Mouse (Mus musculus) limb, embryonic 11.5 days (tissue): Measurements from ENCODE around the gene Nell1. TPM values are rescaled to one million over a fixed set of nuclear protein-coding genes. Genes with fewer than 3 reads are reported as not detected.

Experiments used
- ATAC-seq: fragments of 200-750 bp; cut with Nextera tagmentation; 2 replicates; pipeline ENCODE4 v1.8.0; 2017; ENCODE audit warnings: low read depth; ENCODE audit not compliant: insufficient number of reproducible peaks, low FRiP score, low TSS enrichment
- DNase-seq: peaks from one replicate; pipeline ENCODE4 v3.0.0-alpha.2; 2015; ENCODE audit warnings: low spot score
- H3K27ac ChIP-seq: fragments of 300-500 bp; sonication (generic); replicated peaks from 2 replicates; pipeline ENCODE4 v1.5.1; 2014; ENCODE audit warnings: low read depth, mild to moderate bottlenecking, low read length
- H3K27me3 ChIP-seq: fragments of 300-500 bp; sonication (generic); 2 replicates; pipeline ENCODE4 v1.6.1; 2014; ENCODE audit warnings: mild to moderate bottlenecking, low read length, mixed read lengths; ENCODE audit not compliant: control insufficient read depth, insufficient read depth
- H3K36me3 ChIP-seq: fragments of 300-500 bp; sonication (generic); 2 replicates; pipeline ENCODE4 v1.6.1; 2014; ENCODE audit warnings: mild to moderate bottlenecking, low read length, moderate library complexity, mixed read lengths; ENCODE audit not compliant: control insufficient read depth, insufficient read depth
- H3K4me1 ChIP-seq: fragments of 300-500 bp; sonication (generic); 2 replicates; pipeline ENCODE4 v1.6.1; 2014; ENCODE audit warnings: low read length, mixed read lengths; ENCODE audit not compliant: control insufficient read depth, insufficient read depth
- H3K4me2 ChIP-seq: fragments of 300-500 bp; sonication (generic); 2 replicates; pipeline ENCODE4 v1.6.1; 2014; ENCODE audit warnings: low read depth, mild to moderate bottlenecking, moderate library complexity; ENCODE audit not compliant: severe bottlenecking
- H3K4me3 ChIP-seq: fragments of 300-500 bp; sonication (generic); 2 replicates; pipeline ENCODE4 v1.5.1; 2014; ENCODE audit warnings: low read depth, low read length
- H3K9ac ChIP-seq: fragments of 300-500 bp; sonication (generic); 2 replicates; pipeline ENCODE4 v1.6.1; 2014; ENCODE audit warnings: mild to moderate bottlenecking, low read length
- H3K9me3 ChIP-seq: fragments of 300-500 bp; sonication (generic); 2 replicates; pipeline ENCODE4 v1.6.1; 2016; ENCODE audit warnings: low read length; ENCODE audit not compliant: control insufficient read depth
- WGBS: fragments of 180-500 bp; shearing (Covaris S2); extraction: QIAGEN DNeasy Blood & Tissue Kit; methylation state at CpG from one replicate; pipeline ENCODE4 v1.1.7; 2014; 5-methylcytosine and 5-hydroxymethylcytosine counted together
- polyA plus RNA-seq: library from polyadenylated mRNA; unstranded; fragments of >200 nt; fragmentation: Nextera tagmentation; extraction: Ambion mirVana; gene quantifications from 2 replicates; pipeline ENCODE4 v1.2.1, GENCODE M21; 2014

The Nell1 gene
- polyA plus RNA-seq, 1 experiment from 2014 or later, result 0.65 TPM

DNA sequence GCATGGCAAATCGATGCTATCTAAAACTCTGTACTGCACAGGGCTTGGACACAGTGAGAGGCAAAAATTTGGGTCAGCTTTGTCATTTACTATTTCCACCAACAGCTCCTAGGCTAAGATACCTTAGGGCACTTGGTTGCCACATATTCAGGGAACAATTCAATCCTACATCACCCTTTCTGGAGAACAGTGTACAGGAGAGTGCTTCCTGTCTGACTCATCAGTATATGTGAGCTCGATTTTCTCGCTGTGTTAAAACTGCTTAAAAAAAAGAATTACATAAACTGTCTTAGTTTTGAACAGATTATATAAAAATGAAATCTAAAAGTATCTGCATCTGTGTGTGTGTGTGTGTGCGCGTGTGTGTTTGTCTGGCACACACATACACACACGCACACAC is 211.6 kb downstream of the Nell1 start:
- H3K36me3 ChIP-seq, result no peaks in the 10 kb centered on the region
- no peak overlapping the region for H3K4me3 ChIP-seq
- no peak overlapping the region for H3K4me2 ChIP-seq
- no peaks in the 10 kb centered on the region for H3K9me3 ChIP-seq
- ATAC-seq (no peak), DNase-seq (no peak)
- no peaks in the 10 kb centered on the region for H3K27me3 ChIP-seq
- no peak overlapping the region for H3K9ac ChIP-seq
- no peak overlapping the region for H3K27ac ChIP-seq
- H3K4me1 ChIP-seq, result no peaks in the 10 kb centered on the region
- 93% methylated on average over 6 of the region's 6 CpGs for WGBS

DNA sequence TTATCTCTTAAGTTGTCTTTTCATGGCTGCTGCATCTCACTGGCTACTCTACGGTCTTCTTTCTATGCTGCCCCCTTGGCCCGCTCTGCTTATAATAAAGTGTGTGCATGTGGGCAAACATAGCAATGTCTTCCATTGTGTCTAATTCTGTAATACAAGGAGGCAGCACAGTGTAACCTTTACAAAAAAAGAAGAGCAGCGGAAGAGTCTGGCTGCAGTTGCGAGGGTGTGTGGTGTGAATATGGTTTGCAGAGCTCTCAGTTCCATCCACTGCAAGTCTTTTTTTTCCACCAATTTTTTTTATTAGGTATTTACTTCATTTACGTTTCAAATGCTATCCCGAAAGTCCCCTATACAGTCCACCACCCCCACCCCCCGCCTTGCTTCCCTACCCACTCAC is 219.3 kb downstream of the Nell1 start:
- no peaks in the 10 kb centered on the region for H3K36me3 ChIP-seq
- WGBS, result 91% methylated on average over 7 of the region's 7 CpGs
- no peak for ATAC-seq

DNA sequence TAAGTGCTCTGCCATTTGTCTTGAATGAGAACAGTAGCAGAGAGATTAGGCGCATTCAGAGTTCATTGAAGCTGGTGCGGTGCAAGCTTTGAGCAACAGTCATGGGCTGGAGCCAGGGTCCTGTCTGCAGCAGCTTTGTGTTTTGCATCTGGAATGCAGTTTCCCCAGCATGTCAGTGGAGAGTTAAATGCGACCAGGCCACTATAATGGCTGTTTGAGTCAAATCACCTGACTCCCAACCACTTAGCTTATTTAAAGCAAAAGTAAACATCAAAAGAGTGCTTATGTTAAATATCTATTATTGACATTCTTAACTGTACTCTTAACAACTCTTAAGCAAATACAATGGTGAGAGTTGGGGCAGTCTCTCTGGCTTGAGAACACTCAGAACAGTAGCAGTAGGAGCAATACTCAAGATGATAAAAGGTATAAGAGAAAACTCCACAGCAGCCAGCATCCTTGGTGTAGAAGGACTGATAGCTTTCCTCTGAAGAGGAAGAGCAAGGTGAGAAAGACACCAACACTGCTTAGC is 220.5 kb downstream of the Nell1 start:
- Histone ChIP-seq H3K4me1 (no peaks in the 10 kb centered on the region), H3K27me3 (no peaks in the 10 kb centered on the region), H3K4me3 (no peak overlapping the region), H3K9ac (no peak overlapping the region), H3K4me2 (no peak overlapping the region), H3K27ac (no peak overlapping the region), H3K36me3 (no peaks in the 10 kb centered on the region), H3K9me3 (no peaks in the 10 kb centered on the region)
- WGBS, result 68% methylated on average over 3 of the region's 3 CpGs
- no peak for ATAC-seq
- DNase-seq, result no peak

More for the DNA sequence above, 219.3 kb downstream of the Nell1 start:
- DNase-seq, result no peak
- H3K27ac ChIP-seq, result no peak overlapping the region
- no peaks in the 10 kb centered on the region for H3K27me3 ChIP-seq
- no peaks in the 10 kb centered on the region for H3K4me1 ChIP-seq
- no peak overlapping the region for H3K4me3 ChIP-seq
- H3K9ac ChIP-seq, result no peak overlapping the region
- H3K9me3 ChIP-seq, result no peaks in the 10 kb centered on the region
- no peak overlapping the region for H3K4me2 ChIP-seq

DNA sequence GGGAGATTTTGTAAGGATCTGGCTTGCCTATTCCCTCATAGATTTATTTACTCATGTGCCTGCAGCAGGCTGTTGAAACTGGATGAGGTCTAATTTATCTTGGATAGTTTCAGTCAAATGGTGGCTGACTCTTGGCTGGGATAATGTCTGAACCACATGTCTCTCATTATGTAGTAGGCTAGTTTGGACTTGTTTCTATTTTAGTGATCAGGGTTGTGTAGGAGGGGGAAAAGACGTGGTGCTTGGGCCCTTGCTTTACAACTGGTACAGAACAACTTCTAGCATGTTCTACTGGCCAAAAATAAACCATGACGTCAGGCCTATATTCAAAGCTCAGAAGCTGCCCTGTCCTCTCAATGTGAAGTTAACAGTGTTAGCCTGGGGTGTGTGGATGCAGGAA is 230.6 kb downstream of the Nell1 start:
- DNase-seq, result no peak
- Histone ChIP-seq H3K36me3 (no peaks in the 10 kb centered on the region), H3K9ac (no peak overlapping the region), H3K4me3 (no peak overlapping the region), H3K27ac (no peak overlapping the region), H3K4me2 (no peak overlapping the region), H3K4me1 (no peaks in the 10 kb centered on the region), H3K9me3 (no peaks in the 10 kb centered on the region), H3K27me3 (no peaks in the 10 kb centered on the region)
- no peak for ATAC-seq
- 39% methylated on average over 2 of the region's 2 CpGs for WGBS

DNA sequence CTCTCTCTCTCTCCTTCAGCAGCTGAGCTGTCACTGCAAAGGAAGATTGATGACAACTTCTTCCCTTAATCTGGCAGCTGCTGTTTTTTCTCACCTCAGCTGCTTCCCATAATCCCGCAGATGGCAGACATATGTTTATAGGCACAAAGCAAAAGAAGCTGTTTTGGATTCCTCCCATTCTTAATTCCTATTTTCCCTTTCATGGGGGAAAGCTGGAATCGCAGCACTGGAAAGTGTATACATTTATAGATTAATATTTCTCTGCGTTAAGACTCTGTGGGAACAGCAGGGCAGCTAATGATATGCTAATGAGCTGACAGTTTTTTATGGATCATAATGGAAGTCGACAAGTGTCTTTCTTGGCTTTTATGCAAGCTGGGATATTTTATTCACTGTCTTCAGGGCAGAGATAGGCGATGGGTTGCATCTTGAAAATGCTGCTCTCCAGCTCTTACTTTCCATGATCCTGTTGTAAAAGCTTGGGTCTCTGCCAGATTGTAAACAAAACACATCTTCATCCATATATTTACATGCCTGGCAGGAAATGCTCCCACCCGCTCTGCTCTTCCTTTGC is 236.1 kb downstream of the Nell1 start:
- no peak overlapping the region for H3K4me2 ChIP-seq
- no peaks in the 10 kb centered on the region for H3K4me1 ChIP-seq
- H3K27me3 ChIP-seq, result no peaks in the 10 kb centered on the region
- H3K9me3 ChIP-seq, result no peaks in the 10 kb centered on the region
- DNase-seq (no peak), ATAC-seq (no peak)
- no peaks in the 10 kb centered on the region for H3K36me3 ChIP-seq
- no peak overlapping the region for H3K4me3 ChIP-seq
- no peak overlapping the region for H3K9ac ChIP-seq
- no peak overlapping the region for H3K27ac ChIP-seq
- WGBS, result 49% methylated on average over 6 of the region's 6 CpGs

DNA sequence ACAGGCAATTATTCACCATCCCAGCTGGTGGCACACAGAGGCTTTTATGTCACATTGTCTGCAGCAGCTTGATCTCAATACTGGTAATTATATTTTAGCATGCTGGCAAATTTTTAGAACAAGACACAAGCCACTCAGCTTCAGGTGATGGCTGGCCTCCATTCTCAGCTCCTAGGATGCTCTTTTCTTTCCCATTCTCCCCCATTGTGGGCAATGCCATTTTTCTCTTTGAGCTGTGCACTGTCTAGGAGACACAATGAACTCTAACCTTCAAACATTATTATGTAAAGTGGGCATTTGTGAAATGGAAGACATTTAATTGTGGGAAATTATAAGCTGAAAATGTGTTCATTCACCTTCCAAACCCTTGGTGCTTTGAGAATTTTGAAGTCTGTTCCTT is 247.2 kb downstream of the Nell1 start:
- Histone ChIP-seq H3K9ac (no peak overlapping the region), H3K4me1 (no peaks in the 10 kb centered on the region), H3K27ac (no peak overlapping the region), H3K27me3 (no peaks in the 10 kb centered on the region), H3K9me3 (no peaks in the 10 kb centered on the region), H3K4me2 (no peak overlapping the region), H3K36me3 (no peaks in the 10 kb centered on the region), H3K4me3 (no peak overlapping the region)
- ATAC-seq (no peak), DNase-seq (no peak)

DNA sequence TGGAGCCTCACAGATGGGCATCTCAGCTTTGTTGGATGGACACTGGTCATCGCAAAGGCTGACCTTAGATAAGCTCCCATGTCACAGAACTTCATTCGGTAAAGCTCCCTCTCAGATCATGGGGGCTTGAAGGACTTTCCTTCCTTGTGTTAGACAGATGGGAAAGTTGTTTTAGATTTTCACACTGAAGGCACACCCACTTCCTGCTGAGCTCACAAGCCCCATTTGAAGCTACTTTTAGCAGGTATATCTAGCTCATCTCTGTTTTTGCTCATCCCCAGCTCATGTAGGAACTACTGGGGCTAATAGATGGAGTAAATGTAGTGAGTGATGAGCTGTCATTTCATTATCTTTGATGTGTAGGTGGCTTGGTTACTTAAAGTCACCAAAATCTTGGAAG is 252.0 kb downstream of the Nell1 start:
- no peak for ATAC-seq
- 91% methylated on average over 2 of the region's 2 CpGs for WGBS

DNA sequence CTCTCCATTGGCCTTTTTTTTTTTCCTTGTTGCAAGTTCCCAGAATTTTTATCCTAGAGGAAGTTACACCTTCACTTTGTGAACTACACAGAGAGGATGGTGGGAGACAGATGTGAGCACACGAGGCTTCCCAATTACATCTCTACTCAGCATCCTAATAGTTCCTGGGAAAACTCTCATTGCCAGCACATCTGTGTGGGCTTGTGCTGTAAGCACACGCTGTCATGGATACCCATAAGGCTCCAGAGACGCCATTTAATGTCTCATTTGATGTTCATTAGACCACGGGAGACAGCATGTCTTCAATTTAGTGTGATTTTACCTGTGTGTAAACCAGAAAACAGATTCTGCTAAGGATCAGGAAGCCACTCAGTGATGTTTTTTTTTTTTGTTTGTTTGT is 253.6 kb downstream of the Nell1 start:
- H3K9ac ChIP-seq, result no peak overlapping the region
- no peak overlapping the region for H3K4me2 ChIP-seq
- no peaks in the 10 kb centered on the region for H3K36me3 ChIP-seq
- H3K27me3 ChIP-seq, result no peaks in the 10 kb centered on the region
- 73% methylated on average over 4 of the region's 4 CpGs for WGBS
- H3K27ac ChIP-seq, result no peak overlapping the region
- no peak overlapping the region for H3K4me3 ChIP-seq
- no peak for DNase-seq
- ATAC-seq, result no peak
- no peaks in the 10 kb centered on the region for H3K4me1 ChIP-seq
- no peaks in the 10 kb centered on the region for H3K9me3 ChIP-seq

More for the DNA sequence above, 252.0 kb downstream of the Nell1 start:
- no peaks in the 10 kb centered on the region for H3K27me3 ChIP-seq
- H3K27ac ChIP-seq, result no peak overlapping the region
- no peak overlapping the region for H3K4me3 ChIP-seq
- no peaks in the 10 kb centered on the region for H3K36me3 ChIP-seq
- no peaks in the 10 kb centered on the region for H3K9me3 ChIP-seq
- no peak overlapping the region for H3K4me2 ChIP-seq
- no peaks in the 10 kb centered on the region for H3K4me1 ChIP-seq
- no peak overlapping the region for H3K9ac ChIP-seq
- DNase-seq, result no peak

DNA sequence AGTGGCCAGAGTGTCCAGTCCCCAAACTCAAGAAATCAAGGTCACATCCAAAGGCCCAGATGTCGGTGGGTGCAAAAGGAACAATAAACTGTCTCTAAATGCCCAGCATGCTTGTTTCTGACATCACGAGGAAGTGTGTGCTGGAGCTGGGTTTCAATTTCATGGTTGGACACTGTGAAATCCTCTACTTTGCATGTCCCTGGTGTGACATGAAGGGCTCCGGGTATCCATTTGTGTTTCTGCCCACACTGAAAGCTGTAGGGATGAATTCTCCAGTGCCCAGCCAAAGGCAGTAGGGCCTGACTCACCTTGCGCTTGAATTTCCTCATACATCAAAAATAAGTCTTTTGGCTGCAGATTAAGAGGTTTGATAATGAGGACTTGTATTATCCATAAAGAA is 266.5 kb downstream of the Nell1 start:
- no peaks in the 10 kb centered on the region for H3K36me3 ChIP-seq
- no peak overlapping the region for H3K4me3 ChIP-seq
- H3K4me2 ChIP-seq, result no peak overlapping the region
- H3K9ac ChIP-seq, result no peak overlapping the region
- no peak for ATAC-seq
- no peaks in the 10 kb centered on the region for H3K27me3 ChIP-seq
- H3K4me1 ChIP-seq, result no peaks in the 10 kb centered on the region
- no peak for DNase-seq
- H3K9me3 ChIP-seq, result no peaks in the 10 kb centered on the region
- 92% methylated on average over 4 of the region's 4 CpGs for WGBS
- no peak overlapping the region for H3K27ac ChIP-seq
